Mouse (Mus musculus): ENCODE results near the gene Ripor2. TPM values are rescaled to one million over a fixed set of nuclear protein-coding genes. Genes with fewer than 3 reads are reported as not detected.

Gene Ripor2
- polyA plus RNA-seq, 2 experiments from 2014 or later: 210 to 273 TPM

DNA sequence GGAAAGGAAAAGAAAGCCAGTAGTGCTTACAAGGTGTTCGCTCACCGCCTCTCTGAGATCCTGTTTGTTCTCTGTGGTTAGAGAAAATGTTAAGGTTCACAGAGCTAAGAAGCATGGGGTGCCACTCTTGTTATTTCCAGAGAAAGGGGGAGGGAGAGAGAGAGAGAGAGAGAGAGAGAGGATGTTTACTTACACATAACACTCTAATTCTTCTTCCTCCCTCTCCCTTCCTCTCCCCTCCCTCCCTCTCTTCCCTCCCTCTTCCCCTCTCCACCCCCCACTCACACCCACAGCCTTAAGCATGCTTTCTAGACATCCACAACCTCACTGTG lies 35.8 kb downstream of the Ripor2 start:
- ATAC-seq: peak; percentile 48

DNA sequence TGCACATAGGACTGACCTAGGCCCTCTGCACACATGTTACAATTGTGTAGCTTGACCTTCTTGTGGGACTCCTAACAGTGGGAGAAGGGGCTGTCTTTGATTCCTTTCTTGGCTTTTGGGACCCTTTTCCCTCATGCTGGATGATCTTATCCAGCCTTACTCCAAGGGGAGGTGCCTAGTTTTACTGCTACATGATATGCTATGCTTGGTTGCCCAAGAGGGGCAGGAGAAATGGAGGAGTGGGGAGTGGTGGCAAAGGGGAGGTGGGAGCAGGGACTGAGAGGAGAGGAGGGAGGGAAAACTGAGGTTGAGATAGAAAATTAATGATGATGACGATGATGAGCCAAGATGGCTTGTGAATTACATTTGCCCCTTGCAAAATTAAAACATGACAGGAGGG lies 37.7 kb downstream of the Ripor2 start:
- no peak for ATAC-seq

DNA sequence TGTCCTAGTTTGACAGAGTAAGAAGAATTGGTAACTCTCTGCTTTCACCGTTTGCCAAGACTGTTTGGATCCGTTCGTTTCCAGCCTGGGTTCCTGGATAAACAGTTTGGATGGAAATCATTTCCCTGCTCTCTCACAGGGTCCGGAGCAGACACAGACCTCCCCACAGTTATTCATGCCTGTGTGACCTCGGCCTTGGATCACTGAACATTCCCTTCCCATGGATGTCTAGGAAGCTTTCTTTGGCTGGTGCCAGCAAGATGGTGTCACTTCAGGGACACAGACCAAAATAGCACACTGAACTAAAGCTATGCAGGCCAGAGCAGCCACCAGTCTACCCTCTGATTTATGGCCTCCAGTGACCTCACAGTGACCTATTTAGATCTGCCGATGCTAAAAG lies 38.5 kb downstream of the Ripor2 start:
- ATAC-seq: no peak

DNA sequence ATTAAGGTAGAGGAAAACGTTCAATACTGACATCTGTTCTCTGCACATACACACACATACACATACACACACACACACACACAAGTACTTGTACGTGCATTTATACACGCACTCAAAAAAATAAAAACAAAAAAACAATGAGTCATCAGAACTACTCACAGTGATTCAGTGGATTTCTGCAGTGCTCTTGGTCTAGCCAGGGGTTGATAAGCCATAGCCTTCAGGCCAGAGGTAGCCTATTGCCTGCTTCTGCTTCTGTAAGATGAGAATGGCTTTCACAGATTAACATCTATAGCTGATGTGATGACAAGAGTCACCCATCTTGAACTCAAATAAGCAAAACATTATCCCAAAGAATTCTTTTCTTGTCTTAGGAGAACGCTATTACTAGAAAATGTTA lies 41.6 kb downstream of the Ripor2 start:
- no peak for ATAC-seq

DNA sequence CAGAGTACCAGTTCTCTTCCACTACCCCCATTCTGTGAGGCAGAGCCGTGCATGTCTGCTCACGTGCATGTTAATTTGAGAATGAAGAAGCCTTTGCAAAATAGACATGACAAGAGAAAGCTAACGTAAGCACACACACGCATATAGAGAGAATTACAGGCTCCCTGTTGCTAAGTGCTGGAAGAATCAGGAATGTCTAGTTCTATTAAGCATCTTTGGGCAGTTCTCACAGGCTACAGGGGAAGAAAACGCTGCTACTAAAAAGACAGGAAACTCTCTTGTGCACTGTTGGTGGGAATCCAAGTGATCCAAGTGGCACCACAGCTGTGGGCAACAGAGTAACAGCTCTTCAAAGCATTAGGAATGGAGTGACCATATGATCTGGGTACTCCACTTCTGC lies 43.1 kb downstream of the Ripor2 start:
- no peak for ATAC-seq

DNA sequence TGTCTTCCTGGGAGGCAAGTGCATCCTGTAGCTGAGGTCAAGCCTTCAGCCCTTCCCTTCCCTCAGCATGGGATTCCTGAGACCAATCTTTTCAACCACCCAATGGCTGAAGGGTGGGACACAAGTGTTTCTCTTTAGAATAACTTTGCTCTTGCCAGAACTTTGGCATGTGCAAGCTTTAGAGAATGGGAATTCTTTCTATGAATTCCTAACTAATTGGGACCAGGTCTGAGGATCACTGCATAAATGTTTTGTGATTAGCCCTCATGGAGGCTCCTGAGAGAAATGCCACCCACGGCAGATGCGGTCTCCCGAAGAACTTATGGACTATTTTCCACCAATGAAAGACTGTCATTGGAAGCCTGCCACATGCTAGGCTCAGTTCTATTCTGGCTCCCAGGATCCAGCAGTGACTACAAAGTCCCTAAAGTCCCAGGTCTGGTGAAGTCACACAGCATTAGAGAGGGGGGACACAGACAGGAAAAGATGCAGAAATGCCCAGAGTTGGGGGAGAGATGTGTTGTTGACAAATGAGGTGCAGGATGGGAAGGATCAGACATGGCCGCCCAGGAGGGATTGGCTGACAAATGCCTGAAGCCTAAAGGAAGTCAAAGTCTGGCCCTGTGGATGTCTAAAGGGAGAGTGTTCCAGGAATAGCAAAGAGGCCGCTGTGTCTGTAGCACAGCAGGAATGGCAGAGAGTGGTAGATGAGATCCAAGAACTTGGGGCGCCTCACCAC lies 44.9 kb downstream of the Ripor2 start:
- ATAC-seq: no peak

DNA sequence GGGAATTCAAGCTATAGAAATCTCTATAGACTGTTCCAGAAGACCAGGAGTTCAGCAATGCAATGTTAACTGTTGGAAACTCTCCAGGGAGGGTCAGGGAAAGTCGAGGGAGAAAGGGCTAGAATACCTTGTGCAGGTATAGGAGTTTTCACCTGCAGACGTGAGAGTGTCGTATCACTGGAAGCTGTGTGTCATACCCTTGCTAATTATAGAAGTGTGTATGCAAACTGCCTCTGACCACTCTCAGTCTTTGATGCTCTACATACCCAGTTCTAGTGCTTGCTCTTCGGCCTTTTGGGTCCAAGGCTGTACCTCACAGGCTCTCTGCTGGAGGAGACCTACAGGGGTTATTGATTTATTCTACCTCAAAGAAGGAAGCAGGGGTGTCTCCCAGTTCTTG lies 46.2 kb downstream of the Ripor2 start:
- no peak for ATAC-seq

DNA sequence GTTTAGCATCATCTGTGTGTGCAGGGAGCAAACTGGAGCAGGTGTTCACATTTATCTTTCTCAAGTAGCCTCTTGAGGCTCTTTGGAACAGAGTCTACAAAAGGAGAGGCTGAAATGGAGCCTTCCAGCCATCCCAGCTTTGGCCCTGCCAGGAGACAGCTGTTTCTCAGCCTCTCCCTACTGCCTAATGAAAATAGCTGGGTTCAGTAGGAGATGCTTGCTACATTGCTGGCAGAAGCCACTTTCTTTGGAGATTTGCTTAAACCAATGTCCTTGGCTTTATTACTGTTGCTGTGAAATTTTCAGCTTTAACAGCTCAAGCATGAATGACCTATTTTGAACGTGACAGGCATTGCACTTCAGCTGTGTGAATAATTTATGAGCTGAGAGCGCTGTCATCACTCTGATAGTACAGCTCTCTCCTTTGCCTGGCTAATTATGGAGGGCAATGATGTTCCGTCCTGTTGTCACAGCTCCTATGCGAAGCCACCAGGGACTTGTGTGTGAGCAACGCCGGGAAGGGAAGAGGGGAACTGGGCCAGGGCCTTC lies 47.2 kb downstream of the Ripor2 start:
- ATAC-seq: no peak

DNA sequence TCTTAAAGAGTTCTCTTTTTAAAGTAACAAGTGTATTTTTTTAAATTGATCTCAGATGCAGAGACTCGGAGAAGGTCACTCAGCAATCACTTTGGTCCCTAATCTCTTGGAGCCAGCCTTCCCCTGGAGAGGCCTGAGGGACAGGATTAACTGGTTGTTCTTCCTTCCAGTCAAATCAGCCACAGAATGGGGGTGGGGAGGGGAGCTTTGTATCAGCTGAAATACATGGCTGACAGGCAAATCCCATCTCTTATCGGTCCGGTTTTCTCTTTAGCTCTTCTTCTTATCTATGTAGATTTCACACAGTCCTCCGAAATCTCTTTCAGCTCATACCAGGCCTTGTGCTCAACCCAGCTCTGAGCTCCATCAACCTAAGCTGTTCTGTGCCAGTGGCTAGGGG lies 48.4 kb downstream of the Ripor2 start:
- ATAC-seq: no peak

DNA sequence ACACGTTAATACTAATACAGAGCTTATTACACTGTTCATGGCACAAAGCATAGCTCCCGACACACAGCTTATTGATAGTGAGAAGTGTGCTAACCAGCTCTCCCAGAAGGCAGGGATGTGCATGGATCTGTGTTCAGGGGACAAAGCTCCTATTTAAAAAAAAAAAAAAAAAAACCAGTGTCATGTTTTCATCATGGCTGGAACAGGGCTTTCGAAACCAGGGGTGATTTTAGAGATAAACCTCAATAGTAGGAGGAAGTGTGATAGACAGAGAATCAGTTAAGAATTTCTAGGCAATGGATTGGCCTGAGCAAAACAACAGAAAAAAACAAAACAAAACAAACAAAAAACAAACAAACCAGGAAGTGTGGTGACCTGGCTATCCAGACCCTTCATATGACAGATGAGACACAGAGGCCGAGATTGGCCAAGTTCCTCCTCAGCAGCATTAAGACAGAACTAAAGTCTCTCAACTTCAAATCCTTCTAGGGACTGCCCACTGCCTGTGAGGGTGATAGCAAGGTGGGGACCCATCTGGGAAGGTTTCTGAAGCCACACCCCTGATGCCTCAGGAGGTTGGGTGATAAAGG lies 51.1 kb downstream of the Ripor2 start:
- ATAC-seq: peak; percentile 24

DNA sequence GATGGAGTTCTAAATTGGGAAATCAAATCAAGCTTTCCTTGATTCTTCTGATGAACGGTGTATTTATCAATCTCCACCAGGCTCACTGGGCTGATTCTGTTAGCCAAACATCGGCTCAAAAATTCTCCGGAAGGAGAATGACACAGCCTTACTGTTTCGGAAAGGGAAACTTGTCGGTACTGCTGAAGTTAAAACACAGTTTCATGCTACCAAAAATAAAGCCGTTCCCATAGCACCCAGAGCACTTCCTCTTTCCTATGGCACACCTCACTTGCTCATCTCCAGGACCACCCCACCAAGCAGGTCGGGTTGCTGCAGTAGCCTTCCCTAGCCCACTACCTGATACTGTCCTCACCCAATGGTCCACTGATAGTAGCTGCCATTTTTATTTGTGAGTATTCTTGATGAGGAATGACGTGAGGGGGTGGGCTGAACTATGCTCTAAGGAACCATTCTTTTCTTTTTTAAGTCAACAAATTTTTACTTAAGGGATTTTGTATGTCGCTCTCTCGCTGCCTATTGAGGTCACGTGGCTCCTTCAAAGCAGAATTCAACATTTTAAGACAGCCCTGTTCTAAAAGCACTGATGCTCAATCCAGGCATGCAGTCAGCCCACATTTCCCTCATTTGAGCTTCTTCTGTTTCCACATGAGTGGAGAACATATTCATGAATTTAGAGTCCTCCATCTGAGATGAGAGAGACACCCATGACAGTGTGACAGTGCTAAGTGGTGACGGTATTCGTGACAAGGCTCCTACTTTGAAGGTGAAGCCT lies 52.5 kb downstream of the Ripor2 start:
- ATAC-seq: peak; percentile 22

DNA sequence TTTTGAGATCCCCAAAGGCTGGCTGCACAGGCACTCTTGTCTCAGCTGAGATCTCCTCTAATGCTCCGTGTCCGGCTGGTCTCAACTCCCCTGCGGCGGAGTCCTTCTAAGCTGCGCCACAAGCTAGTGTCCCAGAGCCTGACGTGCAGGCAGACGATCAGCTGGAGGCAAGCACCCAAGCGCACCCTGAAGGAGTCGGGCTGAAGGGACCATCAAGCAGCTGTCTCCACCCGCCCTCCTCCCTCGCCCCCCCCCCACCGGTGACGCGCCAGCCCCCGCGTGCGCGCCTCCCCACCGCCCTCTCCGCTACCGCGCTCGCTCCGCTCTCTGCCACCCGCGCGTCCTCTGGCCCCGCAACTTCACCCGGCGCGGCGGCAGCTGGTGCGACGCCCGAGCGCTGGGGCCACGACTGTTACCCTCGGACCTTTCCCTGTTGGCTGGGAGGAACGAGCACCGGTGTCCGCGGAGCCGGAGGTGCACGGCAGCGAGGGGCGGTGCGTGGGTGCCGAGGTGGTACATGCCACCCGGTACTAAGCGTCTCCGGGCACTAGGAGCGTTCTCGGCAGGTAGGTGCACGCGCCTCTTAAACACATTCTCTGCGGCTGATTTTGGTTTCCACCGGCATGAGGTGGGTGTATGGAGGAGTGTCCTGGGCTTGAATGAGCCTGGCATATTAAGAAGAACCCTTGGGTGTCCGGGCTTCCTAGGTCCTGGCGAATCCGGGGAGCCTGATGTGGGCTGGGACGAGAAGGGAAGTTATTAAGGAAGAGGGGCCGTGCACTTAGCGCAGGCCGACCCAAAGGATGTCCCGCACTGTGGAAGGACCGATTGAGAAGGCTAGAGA lies 56.6 kb downstream of the Ripor2 start:
- ATAC-seq: peak; percentile 32

DNA sequence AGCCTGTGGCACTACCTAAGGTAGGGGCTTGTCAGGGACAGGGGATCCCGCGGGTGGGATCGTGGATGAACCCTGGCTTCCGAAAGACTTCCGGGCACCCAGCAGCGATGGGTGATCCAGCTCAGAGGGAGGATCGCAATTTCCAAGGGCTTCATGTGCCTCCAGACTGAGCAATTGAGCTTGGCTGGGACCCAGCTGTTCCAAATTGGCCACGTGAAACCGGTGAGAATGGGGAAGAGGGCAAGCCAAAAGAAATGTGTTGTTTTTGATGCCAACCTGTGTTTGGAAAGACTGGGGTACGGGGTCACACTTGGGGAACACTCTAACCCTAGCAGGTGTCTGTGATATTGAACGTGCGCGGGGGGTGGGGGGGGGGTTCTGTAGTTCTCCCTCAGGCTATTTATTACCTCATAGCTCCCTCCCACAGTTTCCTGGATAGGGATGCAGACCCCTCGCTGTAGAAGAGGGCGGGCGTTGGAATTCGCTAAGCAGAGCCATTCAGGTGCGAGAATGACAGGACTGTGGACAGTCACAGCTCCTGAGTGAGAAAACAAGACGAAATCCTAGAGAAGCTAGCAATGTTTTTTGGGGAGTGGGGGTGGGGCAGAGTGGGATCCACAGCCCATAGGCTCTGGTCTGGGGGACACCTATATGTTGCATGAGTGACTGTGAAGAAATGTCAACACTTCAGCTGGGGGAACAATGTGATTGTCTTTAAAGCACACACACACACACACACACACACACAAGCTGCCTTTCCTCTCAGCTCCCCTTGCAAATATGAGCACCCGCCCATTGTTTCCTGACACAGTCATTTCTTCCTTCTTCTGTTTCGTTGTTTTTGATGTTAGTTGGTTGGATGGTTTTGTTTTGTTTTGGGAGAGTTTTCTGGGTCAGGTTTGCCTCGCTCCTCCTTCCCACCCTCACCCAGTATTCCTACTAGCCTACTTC lies 57.5 kb downstream of the Ripor2 start:
- peak; percentile 51 for ATAC-seq

DNA sequence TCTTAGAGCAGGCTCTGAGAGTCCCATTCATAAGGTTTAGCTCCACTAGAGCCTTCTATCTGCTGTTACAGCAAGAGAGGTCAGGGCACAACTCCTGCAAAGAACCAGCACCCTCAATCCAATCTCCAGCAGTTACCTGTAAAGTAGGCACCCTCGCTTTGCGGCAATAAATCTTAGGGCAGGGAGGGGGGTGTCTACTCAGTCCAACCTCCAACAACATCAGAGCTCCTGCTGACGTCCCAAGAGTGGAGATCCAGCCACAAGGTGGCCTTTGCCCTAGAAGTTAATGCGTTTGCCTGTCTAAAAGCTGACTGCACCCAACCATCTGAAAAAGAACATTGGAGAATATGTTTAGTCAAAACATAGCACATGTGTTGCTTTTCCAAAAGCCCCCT lies 58.2 kb downstream of the Ripor2 start:
- ATAC-seq: peak; percentile 3

DNA sequence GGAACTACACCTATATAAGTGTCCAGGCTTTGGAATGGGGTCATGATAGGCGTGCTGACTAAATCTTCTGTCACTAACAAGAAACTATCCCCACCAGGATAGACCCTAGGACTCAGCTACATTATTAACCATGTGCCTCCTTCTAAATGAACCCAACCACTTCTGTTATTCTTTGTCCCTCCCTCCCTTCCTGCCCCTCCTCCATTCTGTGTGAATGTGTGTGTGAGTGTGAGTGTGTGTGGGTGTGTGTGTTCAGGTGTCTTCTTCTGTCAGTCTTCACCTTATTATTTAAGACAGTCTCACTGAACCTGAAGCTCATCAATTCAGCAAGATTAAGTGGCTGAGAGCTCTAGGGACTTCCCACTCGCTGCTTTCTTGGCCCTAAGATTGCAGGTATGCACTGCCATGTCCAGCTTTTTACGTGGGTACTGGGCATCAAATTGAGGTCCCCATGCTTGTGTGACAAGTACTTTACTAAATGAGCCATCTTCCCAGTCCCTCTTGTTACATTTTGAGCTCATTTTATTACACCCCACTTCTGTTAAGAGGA lies 58.9 kb downstream of the Ripor2 start:
- ATAC-seq: peak; percentile 4

DNA sequence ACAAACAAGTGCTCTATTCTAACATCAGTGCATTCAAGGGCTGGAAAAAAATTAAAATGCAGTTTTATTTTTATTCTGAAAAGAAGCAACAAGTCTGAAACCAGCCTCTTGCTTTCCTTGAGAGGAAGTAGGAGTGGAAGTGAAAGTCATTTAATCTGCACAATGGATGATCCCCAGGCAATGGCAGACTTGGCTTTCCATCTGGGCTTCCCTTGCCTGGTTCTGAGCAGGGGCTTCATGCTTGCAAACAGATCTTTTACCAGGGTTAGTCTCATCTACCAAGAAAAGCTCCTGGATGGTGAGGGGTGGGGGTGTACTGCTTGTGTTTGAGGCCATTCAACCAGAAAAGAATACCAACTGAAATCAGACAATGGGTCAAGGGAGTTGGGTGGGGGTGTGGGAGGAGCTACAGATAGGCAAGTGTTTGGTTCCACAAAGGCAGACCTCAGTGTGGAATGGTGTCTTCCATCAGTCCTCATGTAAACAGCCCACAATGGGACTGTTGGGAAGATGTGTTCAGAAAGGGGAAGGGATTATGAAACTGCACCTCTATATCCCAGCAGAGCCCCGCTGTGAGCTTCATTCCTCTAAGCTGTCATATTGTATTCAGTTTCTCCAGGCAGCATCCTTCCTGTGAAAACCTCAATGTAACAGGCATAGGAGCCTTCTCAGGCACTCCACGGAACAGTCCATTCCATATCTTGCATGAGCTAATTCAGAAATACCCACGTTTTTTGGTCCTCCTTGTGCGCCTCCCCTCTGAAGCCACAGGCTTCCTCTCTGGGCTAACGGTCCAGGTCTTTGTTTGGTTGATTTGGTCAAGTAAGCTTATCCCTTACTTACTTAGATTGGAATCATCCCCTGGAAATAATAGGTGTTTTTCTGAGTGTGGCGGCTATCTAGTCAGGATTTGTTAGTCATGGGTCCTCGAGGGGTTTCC lies 59.8 kb downstream of the Ripor2 start:
- no peak for ATAC-seq

DNA sequence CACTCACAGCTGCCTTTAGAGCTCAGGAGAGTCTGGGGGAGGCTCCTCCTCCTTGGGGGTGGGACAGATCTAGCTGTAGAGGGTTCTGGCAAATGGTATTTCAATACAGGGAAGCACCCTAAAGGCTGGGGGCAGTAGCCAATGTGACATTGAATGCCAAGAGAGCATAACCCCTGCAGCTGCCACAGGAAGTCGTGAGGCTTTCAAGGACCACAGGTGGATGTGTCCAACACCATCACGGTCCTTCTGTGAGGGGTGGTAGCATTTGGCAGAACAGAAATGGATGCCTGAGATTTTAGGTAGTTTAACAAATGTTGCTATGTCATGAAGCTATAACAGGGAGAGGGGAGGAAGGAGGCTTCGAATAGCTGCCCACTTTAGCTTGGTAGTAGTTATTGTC lies 63.2 kb downstream of the Ripor2 start:
- no peak for ATAC-seq

DNA sequence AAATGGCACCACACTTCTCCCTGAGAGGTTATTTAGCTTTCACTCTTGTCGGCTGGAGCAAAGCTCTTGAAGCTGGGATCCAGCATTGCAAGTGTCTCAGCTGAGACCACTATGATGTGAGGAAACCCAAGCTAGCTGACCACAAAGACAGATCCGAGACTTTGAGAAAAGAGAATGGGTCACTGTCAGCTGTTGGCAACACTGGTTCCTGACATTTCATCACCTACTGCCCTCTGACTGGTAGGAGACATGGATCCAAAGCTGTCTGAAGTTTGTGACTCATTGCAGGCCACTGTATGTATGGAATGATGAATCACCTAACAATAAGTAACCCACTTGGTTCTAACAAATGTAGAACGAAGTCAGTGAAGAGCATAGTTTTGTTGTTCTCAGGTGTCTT lies 64.3 kb downstream of the Ripor2 start:
- ATAC-seq: no peak

DNA sequence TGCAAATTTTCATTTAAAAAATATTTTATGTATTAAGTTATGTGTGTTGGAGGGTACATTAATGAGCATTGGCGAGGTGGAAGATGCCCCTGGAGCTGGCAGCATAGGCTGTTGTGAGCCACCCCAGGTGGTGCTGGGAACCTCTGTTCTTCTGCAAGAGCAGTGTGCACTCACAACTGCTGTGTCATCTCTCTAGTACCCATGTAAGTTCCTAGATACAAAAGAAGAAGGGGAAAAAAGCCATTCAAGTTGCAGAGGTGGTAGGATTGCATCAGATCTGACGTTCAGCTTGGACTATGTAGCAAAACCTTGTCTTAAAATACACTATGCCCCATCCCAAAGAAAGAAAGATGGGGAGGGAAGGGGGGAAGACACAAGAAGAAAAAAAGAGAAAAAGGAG lies 65.5 kb downstream of the Ripor2 start:
- no peak for ATAC-seq

DNA sequence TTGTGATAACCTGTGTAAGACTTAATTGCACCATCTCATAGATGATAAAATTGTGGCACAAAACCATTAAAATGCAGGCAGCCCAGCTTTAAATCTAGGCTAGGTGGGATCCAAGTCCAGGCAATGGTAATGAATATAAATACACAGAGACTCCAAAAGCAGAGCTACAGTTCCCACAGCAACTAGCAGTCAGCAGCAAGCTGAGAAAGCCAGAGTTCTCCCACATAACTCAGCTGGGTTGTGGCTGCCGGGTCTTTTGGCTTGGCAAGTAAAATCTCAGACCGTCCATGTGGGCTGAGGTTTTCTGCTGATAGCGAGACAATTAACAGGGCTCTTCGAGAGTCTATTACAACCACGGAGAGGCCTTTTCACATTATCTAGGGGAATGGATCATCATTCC lies 66.0 kb downstream of the Ripor2 start:
- ATAC-seq: no peak

Measured in activated CD4-positive, CD25-positive, alpha-beta regulatory T cell, adult 4 months (primary cell).